Mouse (Mus musculus): ENCODE data around the gene Shisal2b.
"Not testable (repeated sequence)": the region's sequence is repeated elsewhere in the genome, so short reads cannot be mapped to it uniquely, and the experiment has no call there.

The Shisal2b gene

DNA sequence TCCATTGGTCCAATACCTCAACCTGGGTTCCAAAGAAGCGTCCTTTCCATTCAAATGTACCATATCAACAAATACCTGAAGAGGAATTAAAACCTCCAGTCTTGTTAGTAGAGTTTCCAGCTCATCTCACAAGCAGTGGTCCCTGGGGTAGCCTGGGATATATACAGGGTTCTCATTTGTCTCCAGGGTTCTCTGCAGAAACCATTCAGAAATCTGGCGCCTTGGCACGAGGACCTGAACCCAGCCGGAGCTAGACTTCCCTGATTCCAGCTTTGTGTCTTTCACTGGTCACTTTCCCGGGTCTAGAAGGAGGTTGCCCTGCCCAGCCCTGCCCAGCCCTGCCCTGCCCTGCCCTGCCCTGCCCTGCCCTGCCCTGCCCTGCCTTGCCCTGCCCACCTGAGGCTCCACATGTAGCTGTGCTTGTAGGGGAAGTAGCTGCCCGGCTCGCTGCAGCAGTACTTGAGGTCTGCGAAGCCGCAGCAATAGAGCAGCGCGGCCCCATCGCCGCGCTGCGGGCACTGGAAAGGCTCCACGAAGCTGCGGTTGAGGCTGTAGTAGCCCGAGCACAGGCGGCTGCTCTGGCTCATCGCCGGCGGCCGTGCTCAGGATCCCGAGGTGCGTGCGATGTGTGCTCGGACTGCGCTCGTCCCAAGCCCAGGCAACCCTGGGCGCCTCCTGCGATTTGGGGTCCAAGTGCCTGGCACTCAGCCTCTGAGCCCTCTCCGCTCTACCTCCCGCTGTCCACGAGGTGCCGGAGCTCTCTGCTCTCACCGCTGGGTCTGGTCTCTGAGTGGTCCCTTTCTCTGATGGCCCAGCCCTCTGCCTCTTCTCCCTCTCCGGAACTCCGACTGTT, at the start of gene Shisal2b:
Shisal2b (minus strand) TSS at position 767 of the 853 bp plus-strand sequence.
- peak; percentile 2 for DNase-seq (ENCODE audit: low spot score)

DNA sequence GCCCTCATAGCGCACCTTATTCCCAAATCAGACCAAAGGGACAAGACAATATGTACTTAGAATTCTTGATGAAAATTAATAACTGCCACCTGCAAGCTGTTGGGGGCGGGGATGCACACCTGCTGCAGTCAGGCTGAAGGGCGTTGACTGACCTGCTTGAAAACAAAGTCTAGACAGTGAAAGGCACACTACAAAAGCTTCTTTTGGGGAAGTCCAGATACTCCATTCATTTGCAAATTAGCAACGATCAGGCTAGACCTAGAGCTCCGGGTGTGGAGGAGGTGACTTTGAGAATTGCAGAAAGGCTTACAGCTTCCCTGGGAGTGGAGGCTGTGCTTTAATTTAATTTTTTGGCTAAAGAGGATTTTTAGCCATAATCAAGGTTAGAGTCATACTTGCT, 47.9 kb upstream of the Shisal2b start:
- not testable (repeated sequence) for DNase-seq (ENCODE audit: low spot score)

DNA sequence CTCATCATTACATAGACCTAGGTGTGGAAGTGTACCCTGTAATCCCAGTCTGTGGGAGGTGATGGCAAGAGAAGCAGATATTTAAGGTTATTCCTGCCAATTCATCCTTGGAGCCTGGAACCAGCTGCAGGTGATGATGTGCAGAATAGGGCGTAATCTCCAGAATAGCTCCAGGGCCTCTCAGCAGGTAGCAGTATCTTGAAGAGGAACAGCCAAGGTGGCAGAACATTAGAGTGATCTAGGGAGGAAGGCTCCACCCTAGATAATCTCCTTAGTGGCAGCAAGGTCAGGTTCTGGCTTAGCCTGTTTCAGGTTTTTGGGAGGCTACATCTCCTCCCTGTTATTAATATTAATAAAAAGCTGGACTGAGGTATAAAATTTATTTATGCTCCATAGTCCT, 47.3 kb upstream of the Shisal2b start:
- not testable (repeated sequence) for DNase-seq (ENCODE audit: low spot score)

DNA sequence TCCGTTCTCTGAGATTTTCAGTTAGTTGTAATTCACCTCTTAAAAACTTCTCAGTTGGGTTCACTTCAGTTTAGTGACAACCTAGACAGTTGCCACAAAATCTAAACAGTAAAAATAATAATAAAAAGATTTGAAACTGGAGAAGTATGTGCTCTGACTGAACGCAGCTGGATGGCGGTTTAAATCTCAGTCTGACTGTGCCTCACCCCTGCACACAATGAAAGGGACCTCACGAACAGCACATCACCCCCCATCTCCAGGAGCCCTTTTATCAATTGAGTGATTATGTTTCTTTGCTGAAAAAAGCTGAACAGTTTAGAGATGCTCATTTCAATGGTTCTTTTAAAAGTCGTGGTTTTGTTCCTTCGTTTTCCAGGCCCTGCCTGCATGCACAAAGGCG, 45.0 kb upstream of the Shisal2b start:
- no peak for DNase-seq (ENCODE audit: low spot score)

DNA sequence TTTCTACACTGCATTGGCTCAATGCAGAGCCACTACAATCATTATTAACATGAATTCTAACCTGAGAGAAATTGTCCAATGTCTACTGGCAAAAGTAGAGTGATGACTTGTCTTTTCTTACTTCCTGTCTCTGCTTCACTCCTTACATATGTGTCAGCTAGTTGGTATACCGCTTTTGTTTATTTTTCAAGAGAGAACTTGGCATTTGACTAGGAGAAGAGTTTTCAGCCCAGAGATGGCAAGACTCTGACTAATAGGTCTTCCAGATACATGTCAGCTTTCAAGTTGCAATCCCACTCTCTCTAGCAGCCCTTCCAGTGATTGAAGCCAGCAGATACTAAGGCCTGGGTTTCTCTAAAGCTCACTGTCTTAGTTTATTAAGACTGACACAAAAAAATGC, 31.1 kb upstream of the Shisal2b start:
- no peak for DNase-seq (ENCODE audit: low spot score)

DNA sequence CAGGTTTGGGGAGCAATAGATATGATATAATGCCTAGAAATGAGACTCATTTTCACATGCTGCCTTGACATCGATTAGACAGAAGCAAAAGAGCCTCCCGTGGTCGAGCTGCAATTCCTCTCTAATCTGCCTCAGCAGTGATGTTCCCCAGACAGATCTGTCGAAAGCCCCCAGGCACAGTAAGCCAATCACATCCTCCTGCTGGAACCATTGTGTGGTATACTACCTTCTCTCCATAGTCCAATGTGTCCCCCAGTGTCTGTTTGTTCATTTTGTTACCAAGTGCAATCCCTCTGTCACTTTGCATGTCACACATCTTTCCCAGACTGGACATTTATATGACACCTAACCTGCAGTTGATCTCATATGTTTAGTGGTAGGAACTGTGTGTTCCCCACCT, 28.6 kb upstream of the Shisal2b start:
- no peak for DNase-seq (ENCODE audit: low spot score)

DNA sequence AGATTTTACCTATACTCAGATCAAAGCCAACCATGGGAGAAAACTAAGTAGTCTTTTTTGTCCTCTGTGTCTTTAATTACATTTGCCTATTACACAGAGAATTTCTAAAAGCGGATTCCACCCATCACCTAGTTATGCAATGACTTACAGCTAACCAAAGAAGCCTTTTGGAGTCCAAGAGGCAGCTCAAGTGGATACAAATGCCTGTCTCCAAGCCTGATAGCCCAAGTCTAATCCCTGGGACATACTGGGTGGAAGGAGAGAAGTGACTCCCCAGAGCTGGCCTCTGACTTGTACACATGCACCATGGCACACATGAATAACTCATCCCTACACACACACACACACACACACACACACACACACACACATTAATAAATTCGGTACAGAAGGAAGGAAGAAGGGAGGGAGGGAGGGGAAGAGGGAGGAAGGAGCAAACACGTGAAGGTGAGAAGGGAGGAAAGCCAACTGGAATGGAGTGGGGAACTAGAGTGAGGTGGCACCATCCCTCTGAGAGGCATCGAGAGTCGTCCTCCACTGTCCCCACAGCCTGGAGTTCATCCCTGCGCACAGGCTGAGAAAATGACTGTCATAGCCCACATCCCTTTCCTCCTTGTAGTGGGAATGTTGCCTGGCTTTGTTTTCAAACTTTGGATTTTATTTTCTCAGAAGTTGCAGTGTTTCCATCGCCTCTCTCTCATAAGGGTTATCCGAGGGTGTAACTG, 22.8 kb upstream of the Shisal2b start:
- DNase-seq (ENCODE audit: low spot score): no peak

DNA sequence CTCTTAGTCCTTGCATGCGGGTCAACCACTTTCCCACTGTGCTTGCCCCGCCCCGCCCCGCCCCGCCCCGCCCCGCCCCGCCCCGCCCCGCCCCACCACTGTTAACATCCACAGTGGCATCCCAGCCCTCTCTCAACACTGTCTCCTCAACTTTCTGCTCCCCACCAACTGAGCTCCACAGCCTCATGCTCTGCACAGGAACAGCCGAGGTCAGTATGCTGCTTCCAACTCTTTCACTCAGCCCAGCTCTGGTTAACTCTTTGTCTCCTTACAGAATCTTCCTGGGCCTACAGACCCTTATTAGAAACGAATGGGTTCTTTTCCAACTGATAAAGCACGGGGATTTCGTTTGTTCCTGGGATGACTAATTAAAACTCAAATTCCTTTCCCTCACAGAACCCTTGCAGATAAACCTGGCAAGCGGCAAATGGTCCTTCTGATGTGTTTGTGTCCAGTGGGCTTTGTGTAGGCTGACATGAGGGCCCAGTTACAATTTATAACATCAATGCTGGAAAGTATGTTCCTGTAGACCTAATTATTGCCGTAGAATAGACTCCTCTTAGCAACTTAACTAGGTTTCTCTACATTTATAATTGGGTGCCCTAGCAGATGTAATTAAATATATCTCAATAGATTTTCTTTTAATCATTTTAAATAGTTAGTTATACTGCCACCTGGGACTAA, 20.0 kb upstream of the Shisal2b start:
- DNase-seq (ENCODE audit: low spot score): no peak

DNA sequence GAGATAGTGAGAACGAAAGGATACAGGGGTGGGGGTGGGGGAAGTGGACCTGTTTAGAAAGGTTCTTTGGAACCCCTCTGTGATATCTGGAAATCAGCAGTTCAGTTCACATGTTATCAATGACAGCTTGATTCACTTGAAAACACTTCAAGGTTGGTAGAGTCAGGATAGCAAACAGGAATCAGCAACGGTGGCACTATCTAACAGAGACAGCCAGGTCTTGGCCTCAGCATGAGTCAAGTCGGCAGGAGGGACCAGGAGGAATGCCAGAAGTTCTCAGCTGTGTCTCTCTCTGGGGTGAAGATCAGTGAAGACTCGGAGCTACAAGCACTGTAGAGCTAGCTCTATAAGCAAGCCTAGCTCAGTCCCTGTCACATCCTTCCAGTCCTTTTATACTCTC, 14.8 kb upstream of the Shisal2b start:
- no peak for DNase-seq (ENCODE audit: low spot score)

DNA sequence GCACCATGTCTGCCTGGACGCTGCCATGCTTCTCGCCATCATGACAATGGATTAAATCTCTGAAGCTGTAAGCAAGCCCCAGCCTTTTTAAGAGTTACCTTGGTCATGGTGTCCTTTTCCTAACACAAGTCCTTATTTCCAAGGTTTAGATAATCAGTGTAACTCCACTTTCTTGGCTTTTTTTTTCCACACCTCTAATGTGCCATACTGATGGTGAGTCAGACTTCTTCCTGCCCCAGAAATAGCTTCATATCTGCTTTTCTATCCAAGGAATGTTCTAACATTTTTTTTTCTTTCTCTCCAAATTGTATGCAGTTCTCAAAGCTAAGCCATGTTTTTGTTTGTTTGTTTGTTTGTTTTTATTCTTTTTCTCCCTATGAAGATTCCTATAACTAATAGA, 6.2 kb upstream of the Shisal2b start:
- no peak for DNase-seq (ENCODE audit: low spot score)

DNA sequence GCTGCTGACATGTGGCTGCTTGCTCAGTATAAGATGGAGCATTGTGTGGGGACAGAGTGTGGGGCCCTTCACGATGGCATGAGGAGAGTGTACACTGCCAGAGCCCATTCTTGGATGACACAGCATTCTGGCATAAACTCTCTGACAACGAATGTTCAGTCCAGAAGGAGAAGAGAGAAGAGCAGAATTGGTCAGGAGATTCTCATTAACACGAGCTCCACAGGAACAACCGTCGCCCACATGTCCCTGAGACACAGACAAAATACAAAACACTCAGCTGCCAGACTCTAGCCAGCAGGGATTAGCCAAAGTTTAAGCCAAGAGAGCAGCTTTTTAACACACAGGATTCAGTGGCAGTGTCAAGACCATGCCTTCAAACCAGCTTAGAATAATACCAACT, 3.0 kb upstream of the Shisal2b start:
- no peak for DNase-seq (ENCODE audit: low spot score)

DNA sequence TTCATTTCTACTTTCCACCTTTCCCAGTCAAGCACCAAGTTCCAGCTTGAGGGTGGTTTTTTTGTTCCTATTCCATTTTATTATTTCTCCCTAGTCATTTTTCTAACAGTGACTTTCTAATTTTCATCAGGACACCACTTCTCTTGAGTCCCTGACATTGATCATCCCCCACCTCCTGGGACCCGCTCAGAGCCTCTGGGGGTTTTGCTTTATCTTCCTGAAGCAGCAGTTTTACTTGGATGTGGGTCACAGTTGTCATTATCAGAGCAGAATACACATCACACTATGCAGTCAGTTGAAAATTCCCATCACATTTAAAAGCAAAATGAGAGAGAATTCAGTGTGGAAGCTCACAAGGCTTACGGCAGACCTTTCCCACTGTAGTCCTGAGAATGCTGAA, 10.0 kb downstream of the Shisal2b start:
- no peak for DNase-seq (ENCODE audit: low spot score)

DNA sequence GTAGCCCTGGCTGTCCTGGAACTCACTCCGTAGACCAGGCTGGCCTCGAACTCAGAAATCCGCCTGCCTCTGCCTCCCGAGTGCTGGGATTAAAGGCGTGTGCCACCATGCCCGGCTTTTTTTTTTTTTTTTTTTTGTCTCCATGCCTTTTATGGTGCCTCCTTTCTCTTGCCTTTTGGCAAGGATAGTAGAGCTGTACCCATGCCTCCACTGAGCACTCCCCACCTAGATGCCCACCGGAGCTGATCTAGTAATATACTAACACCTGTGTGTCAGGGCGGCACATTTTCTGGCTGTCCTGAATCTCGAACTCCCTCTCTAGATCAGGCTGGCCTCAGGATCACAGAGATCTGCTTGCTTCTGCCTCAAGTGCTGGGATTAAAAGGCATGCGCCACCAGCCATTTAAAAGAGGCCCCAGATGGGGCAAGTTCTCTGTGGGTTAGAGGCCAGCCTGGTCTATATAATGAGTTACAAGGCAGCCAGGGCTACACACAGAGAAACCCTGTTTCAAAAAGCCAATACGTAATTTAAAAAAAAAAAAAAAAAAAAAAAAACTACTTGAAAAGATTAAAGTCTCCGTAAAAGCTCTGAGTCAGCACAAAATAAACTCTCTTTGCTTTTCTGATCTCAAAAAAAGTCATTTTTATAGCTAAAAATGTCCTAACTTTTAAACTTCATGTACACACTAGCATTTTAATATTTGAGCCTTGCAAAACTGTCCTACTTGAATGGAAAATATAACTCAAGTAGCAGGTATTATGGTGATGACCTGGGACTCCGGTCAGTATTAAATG, 20.2 kb downstream of the Shisal2b start:
- no peak for DNase-seq (ENCODE audit: low spot score)

DNA sequence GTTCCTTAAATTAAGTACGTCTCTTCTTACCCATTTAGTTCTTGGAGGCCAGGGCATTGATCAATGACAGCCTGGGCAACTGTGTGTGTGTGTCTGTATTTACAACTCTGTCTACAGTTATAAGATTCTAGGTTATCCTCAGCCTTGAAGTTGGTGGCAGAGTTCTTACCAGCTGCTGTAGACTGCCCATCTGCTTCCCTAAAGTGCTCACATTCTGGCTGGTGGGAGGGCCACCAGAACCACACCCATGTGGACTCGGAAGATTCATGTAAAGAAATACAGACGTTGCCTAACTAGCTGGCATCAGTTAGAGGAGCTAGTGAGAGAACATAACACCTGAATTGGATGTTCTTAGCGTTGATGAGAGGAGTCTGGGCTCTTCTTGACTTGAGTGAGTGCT, 21.8 kb downstream of the Shisal2b start:
- no peak for DNase-seq (ENCODE audit: low spot score)

DNA sequence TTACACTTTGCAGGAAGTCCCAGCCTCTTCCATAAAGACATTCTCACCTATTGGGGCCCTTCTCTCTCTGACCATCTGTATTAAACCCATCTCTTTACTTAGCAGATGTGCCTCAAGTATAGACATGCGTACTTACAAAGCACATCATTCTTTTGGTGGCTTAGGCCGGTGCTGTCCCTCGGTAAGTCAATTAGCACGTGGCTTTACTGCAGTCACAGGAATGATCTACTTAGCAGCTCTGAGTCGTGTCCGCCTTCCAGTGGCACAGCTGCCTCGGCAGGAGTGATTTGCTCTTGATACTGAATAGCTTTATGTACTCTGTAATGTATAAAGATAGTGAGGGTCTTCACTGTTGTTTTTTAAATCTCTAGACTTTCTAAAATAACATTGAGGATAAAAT, 26.1 kb downstream of the Shisal2b start:
- DNase-seq (ENCODE audit: low spot score): no peak

DNA sequence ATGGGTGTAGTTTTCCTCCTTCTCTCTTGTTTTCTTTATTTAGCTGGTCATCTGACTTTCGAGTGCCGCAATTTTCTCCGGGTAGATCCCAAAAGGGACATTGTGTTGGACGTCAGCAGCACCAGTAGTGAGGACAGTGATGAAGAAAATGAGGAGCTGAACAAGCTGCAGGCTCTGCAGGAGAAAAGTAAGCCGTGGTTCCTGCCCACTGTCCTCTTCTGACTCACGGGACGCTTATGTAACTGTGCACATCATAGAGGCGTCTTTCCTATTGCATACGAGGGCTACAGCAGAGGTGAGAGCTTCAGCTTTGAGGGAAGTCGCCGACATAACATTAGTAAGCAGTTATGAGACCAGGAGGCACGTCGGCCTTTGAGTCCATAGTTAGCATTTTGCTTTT, 30.9 kb downstream of the Shisal2b start:
- DNase-seq (ENCODE audit: low spot score): no peak

DNA sequence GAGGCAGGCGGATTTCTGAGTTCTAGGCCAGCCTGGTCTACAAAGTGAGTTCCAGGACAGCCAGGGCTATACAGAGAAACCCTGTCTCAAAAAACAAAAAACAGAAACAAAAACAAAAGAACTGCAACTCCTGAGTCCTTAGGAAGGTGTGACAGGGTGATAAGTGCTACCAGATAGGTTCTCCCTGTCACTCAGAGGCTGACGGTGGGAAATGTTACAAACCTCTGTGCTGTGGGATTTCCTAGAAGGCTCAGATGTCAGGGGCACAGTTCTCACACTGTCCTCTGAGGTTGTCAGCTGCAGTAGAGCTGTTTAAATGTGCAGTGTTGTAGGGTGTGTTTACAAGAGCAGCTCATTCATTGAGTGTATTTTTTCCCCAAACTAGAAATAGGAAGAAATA, 38.2 kb downstream of the Shisal2b start:
- DNase-seq (ENCODE audit: low spot score): no peak

DNA sequence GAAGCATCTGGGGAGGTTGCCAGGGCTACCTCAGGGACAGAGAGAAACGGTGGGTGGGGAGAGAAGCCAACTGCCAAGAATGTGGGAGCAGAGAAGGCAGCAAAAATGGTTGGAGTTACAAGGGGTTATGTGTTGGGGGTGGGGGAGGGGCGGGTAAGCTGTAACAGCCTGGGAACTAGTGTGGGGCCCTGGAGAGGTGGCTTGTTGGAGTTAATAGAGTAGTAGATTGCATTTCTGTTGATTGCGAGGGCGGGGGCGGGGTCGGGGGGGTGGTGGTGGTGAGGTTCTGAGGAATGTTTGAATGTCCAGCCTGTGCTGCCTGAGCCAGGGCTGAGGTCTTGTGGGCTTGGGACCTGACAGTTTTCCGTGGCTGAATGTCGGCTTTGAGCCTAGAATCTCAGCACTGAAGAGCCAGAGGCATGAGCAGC, 41.3 kb downstream of the Shisal2b start:
- no peak for DNase-seq (ENCODE audit: low spot score)

DNA sequence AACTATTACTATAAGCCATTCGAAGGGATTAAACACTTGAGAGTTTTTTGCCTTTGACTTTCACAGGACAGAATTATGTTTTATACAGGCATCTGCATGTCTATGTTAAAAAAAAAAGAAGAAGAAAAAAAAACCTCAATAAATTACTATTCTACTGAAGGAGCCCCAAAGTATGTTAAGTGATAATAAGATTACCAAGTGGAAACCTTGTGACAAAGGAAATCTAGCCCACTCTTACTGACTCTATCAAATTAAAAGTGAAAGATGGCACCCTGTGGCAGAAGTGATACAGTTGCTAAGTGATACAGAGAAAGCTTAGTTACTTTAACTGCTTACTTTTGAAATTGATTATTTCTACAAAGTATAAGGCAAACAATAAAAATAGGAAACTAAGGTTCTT, 41.8 kb downstream of the Shisal2b start:
- DNase-seq (ENCODE audit: low spot score): no peak

DNA sequence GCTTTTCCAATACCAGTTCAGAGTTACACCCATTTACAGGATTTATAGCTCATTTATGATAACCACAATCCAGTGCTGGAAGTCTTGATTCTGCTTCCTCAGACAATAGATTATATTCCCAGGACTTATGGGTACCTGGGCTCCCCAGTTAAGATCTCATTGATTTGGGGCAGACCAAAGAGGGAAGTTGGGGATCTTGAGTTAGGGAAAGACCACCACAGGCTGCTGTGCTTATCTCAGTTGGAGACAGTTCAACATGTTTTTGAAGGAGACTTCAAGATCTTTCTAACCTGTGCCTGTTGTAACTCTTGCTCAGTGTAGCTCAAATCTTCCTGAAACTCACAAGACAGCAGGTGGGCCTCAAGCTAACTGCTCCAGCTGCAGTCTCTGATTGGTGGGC, 42.5 kb downstream of the Shisal2b start:
- DNase-seq (ENCODE audit: low spot score): no peak

DNA sequence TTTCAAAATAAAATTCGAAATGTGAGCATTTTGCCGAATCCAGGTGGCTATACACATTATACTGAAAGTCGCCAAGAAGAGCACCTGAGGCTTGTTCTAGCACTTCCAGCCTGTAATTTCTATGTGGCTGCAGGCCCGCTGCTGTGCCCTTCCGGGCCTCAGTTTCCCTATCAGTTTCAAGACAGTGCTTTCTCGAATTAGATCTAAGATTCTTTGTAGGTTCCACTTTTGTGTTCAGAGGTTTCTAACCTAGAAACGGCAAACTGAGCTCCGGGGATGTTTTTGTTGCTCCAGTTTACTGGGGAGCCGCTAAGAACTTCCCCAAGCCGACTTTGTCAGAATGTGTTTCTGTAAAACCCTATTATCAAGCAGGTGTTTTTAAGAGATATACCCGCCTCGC, 46.0 kb downstream of the Shisal2b start:
- DNase-seq (ENCODE audit: low spot score): no peak

Measured in T-cell, adult 2 months (primary cell).